Mouse (Mus musculus) thymus, adult 2 months (tissue): ENCODE results near the gene Pappa2.

Experiments
- CTCF ChIP-seq: fragments of 200-500 bp; IDR thresholded peaks from 2 replicates; pipeline ENCODE4 v1.5.1; 2012; ENCODE audit warnings: mild to moderate bottlenecking, control low read depth, low read length, moderate library complexity, borderline replicate concordance; ENCODE audit not compliant: control insufficient read depth, poor library complexity, insufficient read depth; ENCODE audit errors: extremely low read depth
- POLR2A ChIP-seq: fragments of 200-500 bp; IDR thresholded peaks from 2 replicates; pipeline ENCODE4 v1.6.1; 2012; ENCODE audit warnings: mild to moderate bottlenecking, low read length, control low read depth, moderate library complexity; ENCODE audit not compliant: control insufficient read depth, poor library complexity, insufficient read depth; ENCODE audit errors: extremely low read depth

GRCm38 (mm10) chr1:158666001-158666400, 314.3 kb downstream of the Pappa2 start:
- TF ChIP-seq CTCF (no peak), POLR2A (no peak)
